9 mouse cellular contexts compared by ENCODE assay signal in genomic region chr19:59074381-59074780, GRCm38 (mm10). TPM values are rescaled to one million over a fixed set of nuclear protein-coding genes. Genes with fewer than 3 reads are reported as not detected.
DNase-seq lines count a peak whose midpoint lies in the region; ATAC-seq and TF ChIP-seq lines count a peak whose summit lies in the region.
"Had no signal": no experiment of that assay in that cellular context is flagged by ENCODE, and none has a peak within 500 bp of the region (broad histone marks: within the 10 kb centered on the region; RNA-seq: fewer than 3 reads in every experiment).

No protein-coding gene starts in this region.

- H3K9me3 ChIP-seq in limb, embryonic 13.5 days, result no peaks in the 10 kb centered on the region
- H3K9me3 ChIP-seq in limb, embryonic 10.5 days (replicated peaks), result no peaks in the 10 kb centered on the region; the same call in 1 of the 2 replicates
- H3K9me3 ChIP-seq in hindbrain, embryonic 13.5 days, result no peaks in the 10 kb centered on the region
- no peaks in the 10 kb centered on the region for H3K9me3 ChIP-seq in neural tube, embryonic 13.5 days

- TF ChIP-seq POLR2A in cortical plate, adult 2 months (IDR thresholded peaks at IDR 0.05; ENCODE audit: extremely low read depth, insufficient read depth, low read length), result no peak

- no peaks in the 10 kb centered on the region for H3K36me3 ChIP-seq in limb, embryonic 13.5 days
- H3K36me3 ChIP-seq in limb, embryonic 10.5 days, result no peaks in the 10 kb centered on the region
- H3K36me3 ChIP-seq in hindbrain, embryonic 13.5 days, result no peaks in the 10 kb centered on the region
- no peaks in the 10 kb centered on the region for H3K36me3 ChIP-seq in neural tube, embryonic 13.5 days

- peaks cover 63% of the 10 kb centered on the region for H3K27me3 ChIP-seq in limb, embryonic 13.5 days
- H3K27me3 ChIP-seq in limb, embryonic 10.5 days (ENCODE audit: low read depth, poor library complexity, severe bottlenecking), result peaks cover 64% of the 10 kb centered on the region
- H3K27me3 ChIP-seq in hindbrain, embryonic 13.5 days, result peaks cover 48% of the 10 kb centered on the region
- H3K27me3 ChIP-seq in neural tube, embryonic 13.5 days, result peaks cover 52% of the 10 kb centered on the region

- no peak for ATAC-seq in limb, embryonic 13.5 days (ENCODE audit: low FRiP score, low read depth)
- ATAC-seq in hindbrain, embryonic 13.5 days (ENCODE audit: low FRiP score), result no peak
- no peak for ATAC-seq in neural tube, embryonic 13.5 days (ENCODE audit: low read depth)
- no peak for ATAC-seq in erythroid progenitor cell, adult 5-6 weeks (replicated peaks; ENCODE audit: low FRiP score, poor library complexity, severe bottlenecking)

- DNase-seq in limb, embryonic 10.5 days (ENCODE audit: low spot score), result no peak
- no peak for DNase-seq in layer of hippocampus, adult 9-10 months (ENCODE audit: low spot score)
- no peak for DNase-seq in spleen, postnatal 10 days (ENCODE audit: low spot score in 2 of 2)
- DNase-seq: liver had no signal

- no peak for TF ChIP-seq CTCF in cortical plate, adult 2 months (IDR thresholded peaks at IDR 0.05; ENCODE audit: extremely low read depth, insufficient read depth, low read length)

- H3K9ac ChIP-seq in limb, embryonic 13.5 days, result no peak overlapping the region
- peak overlapping the region; percentile 87 for H3K9ac ChIP-seq in hindbrain, embryonic 13.5 days
- H3K9ac ChIP-seq in neural tube, embryonic 13.5 days, result peak overlapping the region; percentile 88

- WGBS in limb, embryonic 13.5 days, result 66% methylated on average over 3 of the region's 3 CpGs
- WGBS in limb, embryonic 10.5 days, result 66% methylated on average over 3 of the region's 3 CpGs
- WGBS in hindbrain, embryonic 13.5 days, result 52% methylated on average over 3 of the region's 3 CpGs
- 48% methylated on average over 3 of the region's 3 CpGs for WGBS in neural tube, embryonic 13.5 days

- H3K27ac ChIP-seq in limb, embryonic 13.5 days, result no peak overlapping the region
- H3K27ac ChIP-seq in limb, embryonic 10.5 days, result no peak overlapping the region
- no peak overlapping the region for H3K27ac ChIP-seq in cortical plate, adult 2 months (ENCODE audit: insufficient read depth, low read length)
- no peak overlapping the region for H3K27ac ChIP-seq in hindbrain, embryonic 13.5 days
- H3K27ac ChIP-seq in neural tube, embryonic 13.5 days (replicated peaks), result peak overlapping the region; percentile 75; the same call in 1 of the 2 replicates

- peaks cover 11% of the 10 kb centered on the region for H3K4me1 ChIP-seq in limb, embryonic 13.5 days
- H3K4me1 ChIP-seq in limb, embryonic 10.5 days, result peaks cover 15% of the 10 kb centered on the region
- peaks cover 7% of the 10 kb centered on the region for H3K4me1 ChIP-seq in cortical plate, adult 2 months (ENCODE audit: control insufficient read depth, insufficient read depth, low read length)
- peaks cover 27% of the 10 kb centered on the region for H3K4me1 ChIP-seq in hindbrain, embryonic 13.5 days (replicated peaks)
- peaks cover 23% of the 10 kb centered on the region for H3K4me1 ChIP-seq in neural tube, embryonic 13.5 days (replicated peaks)

- peak overlapping the region; percentile 99; the same call in 1 of the 2 replicates for H3K4me2 ChIP-seq in limb, embryonic 13.5 days (replicated peaks)
- peak overlapping the region; percentile 93 for H3K4me2 ChIP-seq in hindbrain, embryonic 13.5 days
- H3K4me2 ChIP-seq in neural tube, embryonic 13.5 days, result peak overlapping the region; percentile 92

- H3K4me3 ChIP-seq in limb, embryonic 13.5 days, result 0 out of 2 replicates have a peak overlapping the region, but pooled peaks have one; percentile 62
- H3K4me3 ChIP-seq in limb, embryonic 10.5 days, result no peak overlapping the region
- peak overlapping the region; percentile 88 for H3K4me3 ChIP-seq in cortical plate, adult 2 months (ENCODE audit: insufficient read depth, low read length)
- H3K4me3 ChIP-seq in hindbrain, embryonic 13.5 days, result peak overlapping the region; percentile 79
- peak overlapping the region; percentile 73 for H3K4me3 ChIP-seq in neural tube, embryonic 13.5 days

RNA-seq across cellular contexts. Expression of gene Shtn1, which starts 1.5 kb away (rescaled TPM):
- 1.9 and 2.0 TPM in 2 replicates for polyA plus RNA-seq in limb, embryonic 13.5 days (2015; fragmentation: Nextera tagmentation; extraction: Ambion mirVana)
- polyA plus RNA-seq in limb, embryonic 10.5 days (2016; fragmentation: Nextera tagmentation; extraction: Ambion mirVana), result 0.18 and 0.28 TPM in 2 replicates
- polyA plus RNA-seq in cortical plate, adult 2 months (2012; rRNA removed), result 21.8 and 23.0 TPM in 2 replicates
- 29.6 and 29.8 TPM in 2 replicates for polyA plus RNA-seq in hindbrain, embryonic 13.5 days (2015; fragmentation: Nextera tagmentation; extraction: Ambion mirVana)
- 33.8 and 35.0 TPM in 2 replicates for polyA plus RNA-seq in neural tube, embryonic 13.5 days (2015; fragmentation: Nextera tagmentation; extraction: Ambion mirVana)
- not detected in 2 replicates for total RNA-seq in erythroid progenitor cell, adult 5-6 weeks (2015; ENCODE audit: low replicate concordance)
- 0.38 and 0.77 TPM in 2 replicates for total RNA-seq in erythroid progenitor cell, adult 5-6 weeks (2017; ENCODE audit: low replicate concordance)
